Mouse (Mus musculus) megakaryocyte, embryonic 14.5 days (primary cell): ENCODE results near the gene Mark2.

Source experiments
- FLI1 ChIP-seq: IDR thresholded peaks from 2 replicates; pipeline ENCODE4 v1.6.1; 2012; ENCODE audit warnings: low read length, inconsistent platforms, mixed read lengths
- GATA1 ChIP-seq: IDR thresholded peaks from 3 replicates; pipeline ENCODE4 v1.6.1; 2012; ENCODE audit warnings: mixed read lengths, low read length, inconsistent platforms, borderline replicate concordance

- TF ChIP-seq GATA1 (no peak), FLI1 (no peak)
Measured at GRCm38 (mm10) chr19:7269290-7270044, 72.2 kb downstream of the Mark2 start.
